24 mouse cellular contexts compared by ENCODE assay signal in the genomic region with DNA sequence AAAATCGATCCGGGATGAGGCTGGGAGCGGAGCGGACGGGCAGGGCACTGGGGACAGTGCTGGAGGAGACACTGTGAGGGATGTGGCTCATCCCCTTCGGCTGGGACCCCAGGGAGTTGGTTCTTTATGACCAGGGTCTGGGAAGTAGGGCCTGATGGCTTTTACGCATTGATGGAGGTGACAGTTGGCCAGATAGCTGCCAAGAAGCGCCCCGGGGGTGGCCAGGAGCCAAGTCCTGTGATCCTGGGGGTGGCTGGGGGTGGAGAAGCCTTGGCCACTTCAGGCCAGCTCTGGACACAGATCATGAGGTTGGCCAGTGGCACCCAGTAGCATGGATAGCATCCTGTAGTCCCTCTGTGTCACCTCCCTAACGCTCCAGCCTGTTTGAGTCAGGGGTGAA. TPM values are rescaled to one million over a fixed set of nuclear protein-coding genes. Genes with fewer than 3 reads are reported as not detected.
DNase-seq lines count a peak whose midpoint lies in the region; TF ChIP-seq lines count a peak whose summit lies in the region.
"Had no signal": no experiment of that assay in that cellular context is flagged by ENCODE, and none has a peak within 500 bp of the region (broad histone marks: within the 10 kb centered on the region; RNA-seq: fewer than 3 reads in every experiment).

No protein-coding gene starts in this region.

- no peak for TF ChIP-seq CTCF in kidney, adult 2 months (conservative IDR thresholded peaks at IDR 0.05; ENCODE audit: insufficient read depth, insufficient read length, low read depth, low read length)
- no peak for TF ChIP-seq CTCF in E14TG2a.4 (conservative IDR thresholded peaks at IDR 0.05; ENCODE audit: low read length)
- no peak for TF ChIP-seq CTCF in thymus, adult 2 months (IDR thresholded peaks at IDR 0.05; ENCODE audit: borderline replicate concordance, control insufficient read depth, extremely low read depth, insufficient read depth, low read length, poor library complexity)

- TF ChIP-seq POLR2A in kidney, adult 2 months (IDR thresholded peaks at IDR 0.05; ENCODE audit: low read depth, low read length), result no peak
- TF ChIP-seq POLR2A in thymus, adult 2 months (IDR thresholded peaks at IDR 0.05; ENCODE audit: control insufficient read depth, extremely low read depth, insufficient read depth, low read length, poor library complexity), result no peak

- H3K9me3 ChIP-seq in E14TG2a.4 (ENCODE audit: low read length), result no peaks in the 10 kb centered on the region
- H3K9me3 ChIP-seq: forebrain, embryonic 10.5 days; forebrain, embryonic 15.5 days; heart, embryonic 15.5 days; hindbrain, embryonic 10.5 days; hindbrain, embryonic 13.5 days had no signal

- no peaks in the 10 kb centered on the region for H3K36me3 ChIP-seq in kidney, adult 2 months (ENCODE audit: control insufficient read depth, insufficient read depth, low read length)
- no peaks in the 10 kb centered on the region for H3K36me3 ChIP-seq in E14TG2a.4 (ENCODE audit: insufficient read depth, low read length)
- no peaks in the 10 kb centered on the region for H3K36me3 ChIP-seq in thymus, adult 2 months (ENCODE audit: control insufficient read depth, insufficient read depth, low read length)
- H3K36me3 ChIP-seq: forebrain, embryonic 10.5 days; forebrain, embryonic 15.5 days; heart, embryonic 12.5 days; heart, embryonic 15.5 days; hindbrain, embryonic 10.5 days; hindbrain, embryonic 13.5 days had no signal

- peak; percentile 66 to 75 for DNase-seq in cerebellum, postnatal 14 days
- DNase-seq in cerebellum, adult 11-12 months, result no peak
- DNase-seq in kidney, adult 2 months, result peak; percentile 21
- DNase-seq in kidney, postnatal 14 days, result no peak
- DNase-seq in thymus, adult 2 months, result no peak
- DNase-seq: adrenal gland, adult 8-10 months; adrenal gland, postnatal 25 days; B cell, adult 2 months; cerebellum, adult 18-20 months; cerebellum, adult 9-11 months; gastrocnemius, postnatal 25 days; heart, adult 18-20 months; heart, postnatal 10 days; heart, postnatal 36 days had no signal

- peaks cover 7% of the 10 kb centered on the region; the same call in 1 of the 2 replicates for H3K4me1 ChIP-seq in kidney, adult 2 months (ENCODE audit: control insufficient read depth, insufficient read depth, low read length)
- H3K4me1 ChIP-seq in E14TG2a.4 (replicated peaks; ENCODE audit: low read depth, low read length), result peaks cover 37% of the 10 kb centered on the region
- no peaks in the 10 kb centered on the region for H3K4me1 ChIP-seq in thymus, adult 2 months (replicated peaks; ENCODE audit: control insufficient read depth, insufficient read depth, low read length)
- H3K4me1 ChIP-seq: forebrain, embryonic 10.5 days; forebrain, embryonic 15.5 days; hindbrain, embryonic 13.5 days had no signal

- no peaks in the 10 kb centered on the region for H3K27me3 ChIP-seq in kidney, adult 2 months (replicated peaks; ENCODE audit: control insufficient read depth, insufficient read depth, low read length)
- H3K27me3 ChIP-seq in E14TG2a.4 (ENCODE audit: insufficient read depth, low read length), result peaks cover 28% of the 10 kb centered on the region
- peaks cover 3% of the 10 kb centered on the region; the same call in 1 of the 2 replicates for H3K27me3 ChIP-seq in thymus, adult 2 months (ENCODE audit: control insufficient read depth, insufficient read depth, low read length)
- H3K27me3 ChIP-seq: heart, embryonic 15.5 days had no signal

- H3K4me3 ChIP-seq in kidney, adult 2 months (ENCODE audit: insufficient read depth, low read depth, low read length), result no peak overlapping the region
- H3K4me3 ChIP-seq in E14TG2a.4 (replicated peaks; ENCODE audit: low read length), result peak overlapping the region; percentile 66
- H3K4me3 ChIP-seq in thymus, adult 2 months (ENCODE audit: control insufficient read depth, insufficient read depth, low read length), result no peak overlapping the region
- H3K4me3 ChIP-seq: forebrain, embryonic 10.5 days; forebrain, embryonic 15.5 days; heart, embryonic 12.5 days; heart, embryonic 15.5 days; hindbrain, embryonic 10.5 days; hindbrain, embryonic 13.5 days had no signal

- no peak overlapping the region for H3K27ac ChIP-seq in kidney, adult 2 months (ENCODE audit: insufficient read depth, low read depth, low read length)
- H3K27ac ChIP-seq in thymus, adult 2 months (ENCODE audit: control insufficient read depth, insufficient read depth, low read length), result no peak overlapping the region
- H3K27ac ChIP-seq: forebrain, embryonic 10.5 days; forebrain, embryonic 15.5 days; heart, embryonic 15.5 days; hindbrain, embryonic 13.5 days had no signal

- WGBS in kidney, adult 2 months, result 75% methylated on average over 10 of the region's 10 CpGs
- 81% methylated on average over 10 of the region's 10 CpGs for WGBS in thymus, adult 2 months

RNA-seq across cellular contexts. Expression of a gene that starts 25.8 kb away (rescaled TPM):
- 33.3 and 38.6 TPM in 2 replicates for polyA plus RNA-seq in kidney, adult 2 months (2012; rRNA removed)
- polyA plus RNA-seq in thymus, adult 2 months (2012; rRNA removed), result 341 and 425 TPM in 2 replicates

RNA-seq across cellular contexts. Expression of a gene that starts 35.4 kb away (rescaled TPM):
- 0.03 TPM in 1 of 2 replicates, not detected in the other for polyA plus RNA-seq in kidney, adult 2 months (2012; rRNA removed)
- polyA plus RNA-seq in thymus, adult 2 months (2012; rRNA removed), result 0.03 and 0.10 TPM in 2 replicates
- polyA plus RNA-seq: activated CD4-positive, CD25-positive, alpha-beta regulatory T cell, adult 4 months; embryonic facial prominence, embryonic 14.5 days; gonadal fat pad, adult 2 months; heart, embryonic 12.5 days; heart, embryonic 15.5 days had no signal

RNA-seq across cellular contexts. Expression of a gene that starts 52.6 kb away (rescaled TPM):
- 3,960 and 3,968 TPM in 2 replicates for polyA plus RNA-seq in kidney, adult 2 months (2012; rRNA removed)
- 1,246 and 1,699 TPM in 2 replicates for polyA plus RNA-seq in thymus, adult 2 months (2012; rRNA removed)

RNA-seq across cellular contexts. Expression of a gene that starts 59.9 kb away (rescaled TPM):
- 143 and 151 TPM in 2 replicates for polyA plus RNA-seq in kidney, adult 2 months (2012; rRNA removed)
- polyA plus RNA-seq in thymus, adult 2 months (2012; rRNA removed), result 268 and 290 TPM in 2 replicates

Comparison
In these comparisons a context has a peak if more than half of its experiments do, and no peak if none do; other contexts are left out.
1. DNase-seq: peak in cerebellum, postnatal 14 days (2 of 2) and kidney, adult 2 months (single experiment); none in cerebellum, adult 11-12 months (single experiment), kidney, postnatal 14 days (single experiment) and thymus, adult 2 months (single experiment).